Mouse (Mus musculus): ENCODE results near the gene Pdk2.

DNA sequence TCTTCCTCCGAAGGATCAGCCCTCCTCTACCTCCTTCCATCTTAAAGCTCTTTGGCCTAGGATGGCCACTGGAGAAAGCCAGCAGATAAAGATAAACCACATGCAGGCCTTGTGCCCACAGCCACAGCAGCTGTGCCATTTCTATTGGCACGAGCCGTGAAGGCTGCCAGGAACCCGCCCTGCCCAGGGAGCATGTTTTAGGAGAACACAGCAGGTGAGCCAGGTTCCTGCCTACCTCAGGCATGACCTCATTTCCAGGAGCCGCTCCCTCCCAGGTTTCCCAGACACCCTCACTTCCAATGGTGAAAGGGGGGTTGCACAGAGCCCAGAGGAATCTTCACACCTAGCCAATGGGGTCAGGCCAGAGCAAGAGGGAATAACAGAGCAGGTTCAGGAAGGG lies 31.6 kb upstream of the Pdk2 start:
- TF ChIP-seq CTCF (IDR thresholded peaks at IDR 0.05; ENCODE audit: low read depth) = no peak
- no peak for TF ChIP-seq EP300 (IDR thresholded peaks at IDR 0.05; ENCODE audit: low read depth)

Measured in heart, postnatal 0 days (tissue).